7 mouse cellular contexts compared by ENCODE assay signal in genomic region chr2:152831019-152831878, GRCm38 (mm10). TPM values are rescaled to one million over a fixed set of nuclear protein-coding genes. Genes with fewer than 3 reads are reported as not detected.
DNase-seq lines count a peak whose midpoint lies in the region; ATAC-seq lines count a peak whose summit lies in the region.

Bcl2l1 (minus strand) TSS chr2:152831728.

- WGBS in embryonic facial prominence, embryonic 10.5 days = under 1% methylated on average over 74 of the region's 74 CpGs
- WGBS in limb, embryonic 10.5 days = under 1% methylated on average over 74 of the region's 74 CpGs
- under 1% methylated on average over 68 of the region's 74 CpGs for WGBS in midbrain, embryonic 13.5 days

- H3K36me3 ChIP-seq in embryonic facial prominence, embryonic 10.5 days (replicated peaks) = peaks cover 33% of the 10 kb centered on the region
- H3K36me3 ChIP-seq in limb, embryonic 10.5 days = peaks cover 25% of the 10 kb centered on the region
- H3K36me3 ChIP-seq in midbrain, embryonic 13.5 days = peaks cover 5% of the 10 kb centered on the region; the same call in 1 of the 2 replicates

- peak within 1 kb of the TSS; percentile 97 for H3K27ac ChIP-seq in embryonic facial prominence, embryonic 10.5 days (replicated peaks)
- H3K27ac ChIP-seq in limb, embryonic 10.5 days = peak within 1 kb of the TSS; percentile 99
- H3K27ac ChIP-seq in midbrain, embryonic 13.5 days = peak within 1 kb of the TSS; percentile 97

- H3K9ac ChIP-seq in midbrain, embryonic 13.5 days (replicated peaks) = peak within 1 kb of the TSS; percentile 94

- ATAC-seq in granulocyte monocyte progenitor cell, adult 5-6 weeks (replicated peaks; ENCODE audit: poor library complexity, severe bottlenecking) = peak; percentile 88
- peak; percentile 98 for ATAC-seq in midbrain, embryonic 13.5 days

- no peaks in the 10 kb centered on the region for H3K27me3 ChIP-seq in embryonic facial prominence, embryonic 10.5 days (replicated peaks; ENCODE audit: low read depth, poor library complexity, severe bottlenecking)
- no peaks in the 10 kb centered on the region for H3K27me3 ChIP-seq in limb, embryonic 10.5 days (ENCODE audit: low read depth, poor library complexity, severe bottlenecking)
- no peaks in the 10 kb centered on the region for H3K27me3 ChIP-seq in midbrain, embryonic 13.5 days

- H3K4me3 ChIP-seq in embryonic facial prominence, embryonic 10.5 days = peak within 1 kb of the TSS; percentile 72
- peak within 1 kb of the TSS; percentile 82 for H3K4me3 ChIP-seq in limb, embryonic 10.5 days
- peak within 1 kb of the TSS; percentile 78 for H3K4me3 ChIP-seq in midbrain, embryonic 13.5 days (replicated peaks)

- no peaks in the 10 kb centered on the region for H3K9me3 ChIP-seq in embryonic facial prominence, embryonic 10.5 days
- no peaks in the 10 kb centered on the region for H3K9me3 ChIP-seq in limb, embryonic 10.5 days (replicated peaks)
- H3K9me3 ChIP-seq in midbrain, embryonic 13.5 days = no peaks in the 10 kb centered on the region

- peak; percentile 99 for DNase-seq in adrenal gland, postnatal 10 days
- peak; percentile 100 for DNase-seq in embryonic facial prominence, embryonic 10.5 days (ENCODE audit: low spot score)
- DNase-seq in kidney, adult 11 months = peak; percentile 98
- DNase-seq in limb, embryonic 10.5 days (ENCODE audit: low spot score) = peak; percentile 99
- DNase-seq in spleen, adult 12 weeks (ENCODE audit: low spot score) = peak; percentile 96

- H3K4me1 ChIP-seq in embryonic facial prominence, embryonic 10.5 days = peaks cover 42% of the 10 kb centered on the region
- H3K4me1 ChIP-seq in limb, embryonic 10.5 days = peaks cover 39% of the 10 kb centered on the region
- peaks cover 40% of the 10 kb centered on the region for H3K4me1 ChIP-seq in midbrain, embryonic 13.5 days (replicated peaks)

- peak within 1 kb of the TSS; percentile 91 for H3K4me2 ChIP-seq in midbrain, embryonic 13.5 days (replicated peaks)

RNA-seq across cellular contexts. Expression of gene Bcl2l1, which starts in this region (rescaled TPM):
- total RNA-seq in adrenal gland, postnatal 10 days (2021) = 10 to 100 TPM; 49.3 to 56.2 TPM
- 102 and 106 TPM in 2 replicates for polyA plus RNA-seq in embryonic facial prominence, embryonic 10.5 days (2016; fragmentation: Nextera tagmentation; extraction: Ambion mirVana)
- total RNA-seq in granulocyte monocyte progenitor cell, adult 5-6 weeks (2014; fragmentation: Nextera tagmentation) = 13.2 and 27.8 TPM in 2 replicates
- 10.3 and 25.2 TPM in 2 replicates for total RNA-seq in granulocyte monocyte progenitor cell, adult 5-6 weeks (2017)
- polyA plus RNA-seq in limb, embryonic 10.5 days (2016; fragmentation: Nextera tagmentation; extraction: Ambion mirVana) = 90.1 and 103 TPM in 2 replicates
- polyA plus RNA-seq in midbrain, embryonic 13.5 days (2015; fragmentation: Nextera tagmentation; extraction: Ambion mirVana) = 190 and 195 TPM in 2 replicates

Comparison
In these comparisons a context has a peak if more than half of its experiments do, and no peak if none do; other contexts are left out.
1. Peak in every context shown above with its lines: DNase-seq, ATAC-seq, H3K4me3 ChIP-seq and H3K27ac ChIP-seq.